Mouse (Mus musculus) embryonic fibroblast, embryonic 13.5 days (primary cell): ENCODE data around the gene Hand2.

Experiments
- CTCF ChIP-seq: IDR thresholded peaks from 2 replicates; pipeline ENCODE4 v1.5.1; 2011; ENCODE audit warnings: mild to moderate bottlenecking, control low read depth, low read length, moderate library complexity, borderline replicate concordance; ENCODE audit not compliant: insufficient read depth
- POLR2A ChIP-seq: IDR thresholded peaks from 2 replicates; pipeline ENCODE4 v1.6.1; 2011; ENCODE audit warnings: low read depth, mild to moderate bottlenecking, control low read depth, low read length, moderate library complexity

- no peak for TF ChIP-seq POLR2A
- TF ChIP-seq CTCF = no peak
These were observed 6.7 kb downstream of the Hand2 start for GRCm38 (mm10) chr8:57327281-57328160.
